Mouse (Mus musculus) small intestine, adult 2 months (tissue): ENCODE data around the gene Epm2a.

Source experiments
- CTCF ChIP-seq: fragments of 200-500 bp; IDR thresholded peaks from 2 replicates; pipeline ENCODE4 v1.5.1; 2012; ENCODE audit warnings: low read depth, mild to moderate bottlenecking, control low read depth, inconsistent platforms, low read length, moderate library complexity, mixed read lengths; ENCODE audit not compliant: insufficient replicate concordance, insufficient read length; ENCODE audit errors: extremely low read depth
- POLR2A ChIP-seq: fragments of 200-500 bp; IDR thresholded peaks from 2 replicates; pipeline ENCODE4 v1.6.1; 2012; ENCODE audit warnings: low read depth, mild to moderate bottlenecking, control low read depth, inconsistent platforms, low read length, moderate library complexity

DNA sequence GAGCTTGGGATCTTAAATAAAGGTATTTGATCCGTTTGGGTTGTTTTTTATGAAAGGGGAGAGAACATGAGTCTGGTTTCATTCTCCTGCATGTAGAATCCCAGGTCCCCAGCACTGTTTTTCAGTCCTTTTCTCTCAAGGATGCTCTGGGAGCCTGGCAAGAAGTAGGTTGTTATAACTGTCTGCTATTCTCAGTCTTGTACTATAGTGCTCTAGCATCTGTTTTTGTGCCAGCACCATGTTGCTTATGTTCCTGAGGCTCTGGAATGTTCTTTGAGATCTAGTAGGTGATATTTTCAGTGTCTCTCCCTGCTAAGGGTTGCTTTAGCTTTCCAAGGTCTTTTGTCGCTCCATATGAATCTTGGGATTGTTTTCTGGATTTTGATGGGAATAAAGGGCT lies 38.1 kb downstream of the Epm2a start:
- no peak for TF ChIP-seq POLR2A
- TF ChIP-seq CTCF, result no peak
